Mouse (Mus musculus) liver, embryonic 15.5 days (tissue): ENCODE results near the gene Got1. TPM values are rescaled to one million over a fixed set of nuclear protein-coding genes. Genes with fewer than 3 reads are reported as not detected.
"Not testable (repeated sequence)": the region's sequence is repeated elsewhere in the genome, so short reads cannot be mapped to it uniquely, and the experiment has no call there.

Source experiments
- ATAC-seq: fragments of 200-750 bp; cut with Nextera tagmentation; 2 replicates; pipeline ENCODE4 v1.8.0; 2017; ENCODE audit warnings: moderate number of reproducible peaks, mild to moderate bottlenecking, moderate library complexity; ENCODE audit not compliant: insufficient read depth
- H3K27ac ChIP-seq: fragments of 300-500 bp; sonication (generic); replicated peaks from 2 replicates; pipeline ENCODE4 v1.5.1; 2015; ENCODE audit warnings: mild to moderate bottlenecking, inconsistent platforms
- H3K27me3 ChIP-seq: fragments of 300-500 bp; sonication (generic); 2 replicates; pipeline ENCODE4 v1.6.1; 2015; ENCODE audit warnings: mild to moderate bottlenecking, inconsistent platforms
- H3K36me3 ChIP-seq: fragments of 300-500 bp; sonication (generic); replicated peaks from 2 replicates; pipeline ENCODE4 v1.6.1; 2015; ENCODE audit warnings: moderate library complexity, mild to moderate bottlenecking, inconsistent platforms
- H3K4me1 ChIP-seq: fragments of 300-500 bp; sonication (generic); replicated peaks from 2 replicates; pipeline ENCODE4 v1.6.1; 2015; ENCODE audit warnings: inconsistent platforms
- H3K4me2 ChIP-seq: fragments of 300-500 bp; sonication (generic); 2 replicates; pipeline ENCODE4 v1.6.1; 2015; ENCODE audit warnings: moderate library complexity, mild to moderate bottlenecking, inconsistent platforms
- H3K4me3 ChIP-seq: fragments of 300-500 bp; sonication (generic); replicated peaks from 2 replicates; pipeline ENCODE4 v1.5.1; 2015; ENCODE audit warnings: mild to moderate bottlenecking, inconsistent platforms
- H3K9ac ChIP-seq: fragments of 300-500 bp; sonication (generic); 2 replicates; pipeline ENCODE4 v1.6.1; 2015; ENCODE audit warnings: moderate library complexity, mild to moderate bottlenecking, inconsistent platforms
- H3K9me3 ChIP-seq: fragments of 300-500 bp; sonication (generic); replicated peaks from 2 replicates; pipeline ENCODE4 v1.6.1; 2016; ENCODE audit warnings: inconsistent platforms
- WGBS: fragments of 180-500 bp; shearing (Covaris S2); methylation state at CpG from one replicate; pipeline ENCODE4 v1.1.7; 2015; ENCODE audit warnings: mixed read lengths; ENCODE audit not compliant: insufficient replicate concordance; 5-methylcytosine and 5-hydroxymethylcytosine counted together
- polyA plus RNA-seq: library from polyadenylated mRNA; unstranded; fragments of >200 nt; fragmentation: Nextera tagmentation; extraction: Ambion mirVana; gene quantifications from 2 replicates; pipeline ENCODE4 v1.2.1, GENCODE M21; 2015

The Got1 gene
- polyA plus RNA-seq, 1 experiment from 2014 or later = 19.8 TPM

GRCm38 (mm10) chr19:43510436-43511220 lies 13.8 kb downstream of the Got1 start:
- no peak overlapping the region for H3K9ac ChIP-seq
- H3K36me3 ChIP-seq = peaks cover 45% of the 10 kb centered on the region
- no peaks in the 10 kb centered on the region for H3K9me3 ChIP-seq
- no peak for ATAC-seq
- H3K27ac ChIP-seq = no peak overlapping the region
- H3K27me3 ChIP-seq = no peaks in the 10 kb centered on the region
- no peak overlapping the region for H3K4me3 ChIP-seq
- H3K4me2 ChIP-seq = no peak overlapping the region
- WGBS = 77% methylated on average over 14 of the region's 14 CpGs
- peaks cover 30% of the 10 kb centered on the region for H3K4me1 ChIP-seq

- no peak for ATAC-seq
- Histone ChIP-seq H3K27me3 (no peaks in the 10 kb centered on the region), H3K4me1 (no peaks in the 10 kb centered on the region), H3K27ac (no peak overlapping the region), H3K9ac (no peak overlapping the region), H3K4me2 (no peak overlapping the region), H3K36me3 (peaks cover 60% of the 10 kb centered on the region), H3K9me3 (no peaks in the 10 kb centered on the region), H3K4me3 (no peak overlapping the region)
- WGBS = 79% methylated on average over 12 of the region's 12 CpGs
Observed at GRCm38 (mm10) chr19:43505441-43505840, 19.0 kb downstream of the Got1 start.

GRCm38 (mm10) chr19:43503593-43503992 lies 20.8 kb downstream of the Got1 start:
- ATAC-seq, H3K4me3 ChIP-seq, H3K4me1 ChIP-seq, H3K27me3 ChIP-seq, H3K9ac ChIP-seq, H3K4me2 ChIP-seq, H3K9me3 ChIP-seq, H3K27ac ChIP-seq: not testable (repeated sequence)
- H3K36me3 ChIP-seq = peaks cover 71% of the 10 kb centered on the region
- 60% methylated on average over 8 of the region's 9 CpGs for WGBS

GRCm38 (mm10) chr19:43502630-43503029 lies 21.8 kb downstream of the Got1 start:
- no peak for ATAC-seq
- WGBS = 78% methylated on average over 11 of the region's 11 CpGs
- H3K27ac ChIP-seq = no peak overlapping the region

DNA sequence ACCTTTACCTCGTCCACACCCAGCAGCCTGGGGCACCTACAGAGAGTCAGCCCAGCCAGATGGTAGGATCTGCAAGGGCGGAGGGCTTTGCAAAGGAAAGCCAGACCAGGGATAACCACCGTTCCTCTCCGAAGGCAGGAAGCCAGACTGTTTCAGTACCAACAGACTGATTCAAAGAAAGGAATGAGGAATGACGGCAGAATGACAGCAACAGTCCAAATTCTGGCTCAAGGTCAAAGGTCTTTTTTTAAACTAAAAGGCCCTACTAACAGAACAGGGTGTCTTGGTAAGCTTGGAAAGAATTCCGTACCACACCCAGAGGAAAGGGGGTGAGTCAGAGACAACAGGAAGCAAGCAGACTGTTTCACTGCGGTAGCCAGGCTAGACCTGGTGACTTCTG lies 25.5 kb downstream of the Got1 start:
- H3K9me3 ChIP-seq = no peaks in the 10 kb centered on the region
- peaks cover 22% of the 10 kb centered on the region for H3K4me1 ChIP-seq
- H3K4me2 ChIP-seq = no peak overlapping the region
- no peak overlapping the region for H3K9ac ChIP-seq
- peaks cover 45% of the 10 kb centered on the region for H3K36me3 ChIP-seq
- ATAC-seq = no peak
- no peak overlapping the region for H3K27ac ChIP-seq
- H3K4me3 ChIP-seq = no peak overlapping the region
- 72% methylated on average over 7 of the region's 7 CpGs for WGBS
- H3K27me3 ChIP-seq = peaks cover 6% of the 10 kb centered on the region; the same call in 1 of the 2 replicates

More at GRCm38 (mm10) chr19:43502630-43503029, 21.8 kb downstream of the Got1 start:
- Histone ChIP-seq H3K36me3 (peaks cover 66% of the 10 kb centered on the region), H3K27me3 (no peaks in the 10 kb centered on the region), H3K9me3 (no peaks in the 10 kb centered on the region), H3K9ac (no peak overlapping the region), H3K4me2 (no peak overlapping the region), H3K4me1 (no peaks in the 10 kb centered on the region), H3K4me3 (no peak overlapping the region)

DNA sequence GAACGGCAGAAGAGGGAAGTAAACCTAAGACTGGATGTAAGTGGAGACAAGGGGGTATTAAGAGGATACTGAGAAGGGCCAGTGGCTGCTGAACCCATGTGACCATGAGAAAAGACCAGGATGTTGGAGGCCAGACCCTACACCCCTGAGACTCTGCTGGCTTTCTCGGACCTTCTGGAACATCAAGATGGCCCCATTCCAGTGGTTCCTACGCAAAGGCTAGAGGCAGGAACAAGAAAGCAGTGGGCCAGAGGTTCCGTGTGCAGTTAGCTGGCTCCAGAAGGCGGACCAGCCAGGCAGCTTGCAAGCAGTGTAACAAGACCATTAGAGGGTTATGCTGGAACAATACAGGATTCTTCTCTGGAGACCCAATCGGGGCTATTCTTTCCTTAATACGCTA lies 27.0 kb downstream of the Got1 start:
- no peak overlapping the region for H3K4me2 ChIP-seq
- H3K27me3 ChIP-seq = peaks cover 6% of the 10 kb centered on the region; the same call in 1 of the 2 replicates
- no peaks in the 10 kb centered on the region for H3K9me3 ChIP-seq
- H3K4me3 ChIP-seq = no peak overlapping the region
- peaks cover 38% of the 10 kb centered on the region for H3K36me3 ChIP-seq
- no peak overlapping the region for H3K9ac ChIP-seq
- ATAC-seq = no peak
- 77% methylated on average over 7 of the region's 7 CpGs for WGBS
- no peak overlapping the region for H3K27ac ChIP-seq
- peaks cover 33% of the 10 kb centered on the region for H3K4me1 ChIP-seq

- Histone ChIP-seq H3K36me3 (peaks cover 25% of the 10 kb centered on the region), H3K27ac (no peak overlapping the region), H3K4me2 (peak overlapping the region; percentile 69; the same call in 1 of the 2 replicates), H3K4me1 (peaks cover 33% of the 10 kb centered on the region), H3K9me3 (no peaks in the 10 kb centered on the region), H3K27me3 (peaks cover 6% of the 10 kb centered on the region; the same call in 1 of the 2 replicates), H3K4me3 (no peak overlapping the region), H3K9ac (no peak overlapping the region)
- ATAC-seq = no peak
- WGBS = 14% methylated on average over 5 of the region's 5 CpGs
Observed at GRCm38 (mm10) chr19:43495846-43496245, 28.6 kb downstream of the Got1 start.

- WGBS = 10% methylated on average over 14 of the region's 14 CpGs
- H3K4me3 ChIP-seq = peak overlapping the region; percentile 38
- H3K27ac ChIP-seq = peak overlapping the region; percentile 65
Observed at GRCm38 (mm10) chr19:43494914-43495313, 29.5 kb downstream of the Got1 start.

GRCm38 (mm10) chr19:43493878-43494277 lies 30.5 kb downstream of the Got1 start:
- no peak overlapping the region for H3K27ac ChIP-seq
- H3K4me3 ChIP-seq = no peak overlapping the region
- H3K9me3 ChIP-seq = no peaks in the 10 kb centered on the region
- H3K4me1 ChIP-seq = peaks cover 33% of the 10 kb centered on the region
- H3K36me3 ChIP-seq = peaks cover 5% of the 10 kb centered on the region; the same call in 1 of the 2 replicates
- no peak overlapping the region for H3K9ac ChIP-seq
- ATAC-seq = no peak
- H3K27me3 ChIP-seq = peaks cover 6% of the 10 kb centered on the region; the same call in 1 of the 2 replicates
- WGBS = 70% methylated on average over 6 of the region's 6 CpGs
- H3K4me2 ChIP-seq = peak overlapping the region; percentile 69

More at GRCm38 (mm10) chr19:43494914-43495313, 29.5 kb downstream of the Got1 start:
- H3K4me1 ChIP-seq = peaks cover 33% of the 10 kb centered on the region
- ATAC-seq = peak; percentile 85
- H3K9me3 ChIP-seq = no peaks in the 10 kb centered on the region
- peak overlapping the region; percentile 30; the same call in 1 of the 2 replicates for H3K9ac ChIP-seq
- H3K4me2 ChIP-seq = peak overlapping the region; percentile 69
- H3K36me3 ChIP-seq = peaks cover 15% of the 10 kb centered on the region
- H3K27me3 ChIP-seq = peaks cover 6% of the 10 kb centered on the region; the same call in 1 of the 2 replicates

DNA sequence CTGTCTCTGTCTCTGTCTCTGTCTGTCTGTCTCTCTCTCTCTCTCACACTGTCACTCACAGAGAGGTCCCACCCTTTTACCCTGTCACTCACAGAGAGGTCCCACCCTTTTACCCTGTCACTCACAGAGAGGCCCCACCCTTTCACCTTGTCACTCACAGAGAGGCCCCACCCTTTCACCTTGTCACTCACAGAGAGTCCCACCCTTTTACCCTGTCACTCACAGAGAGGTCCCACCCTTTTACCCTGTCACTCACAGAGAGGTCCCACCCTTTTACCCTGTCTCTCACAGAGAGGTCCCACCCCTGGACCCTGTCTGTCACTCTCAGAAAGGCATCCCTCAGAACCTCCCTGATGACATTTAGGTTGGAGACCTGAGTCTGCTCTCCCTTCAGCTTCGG lies 31.1 kb downstream of the Got1 start:
- ATAC-seq, H3K4me3 ChIP-seq, H3K4me2 ChIP-seq, H3K27me3 ChIP-seq, H3K9ac ChIP-seq, H3K36me3 ChIP-seq, H3K27ac ChIP-seq, H3K9me3 ChIP-seq: not testable (repeated sequence)
- H3K4me1 ChIP-seq = peaks cover 33% of the 10 kb centered on the region
- 91% methylated on average over 1 of the region's 1 CpGs for WGBS

DNA sequence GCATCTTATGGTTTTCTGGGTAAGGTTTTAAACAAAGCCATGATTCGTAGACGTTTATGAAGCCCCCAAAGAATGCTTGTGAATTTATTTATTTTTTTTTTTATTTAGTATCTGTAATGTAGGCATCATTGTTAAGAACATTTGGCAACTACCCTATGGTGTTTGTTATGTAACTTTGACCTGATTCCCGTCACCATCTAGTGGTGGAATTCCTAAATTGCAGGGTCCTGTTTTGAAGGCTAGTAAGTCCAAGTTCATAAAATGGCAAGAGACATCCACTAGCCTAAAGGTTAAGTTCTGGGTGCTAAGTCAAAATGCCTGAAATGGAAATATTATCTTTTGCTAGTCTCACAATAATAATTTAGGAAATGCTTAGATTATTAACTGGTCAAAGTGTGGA lies 37.0 kb downstream of the Got1 start:
- 20% methylated on average over 3 of the region's 3 CpGs for WGBS
- Histone ChIP-seq H3K4me3 (no peak overlapping the region), H3K27me3 (no peaks in the 10 kb centered on the region; the same call in 1 of the 2 replicates), H3K36me3 (no peaks in the 10 kb centered on the region), H3K27ac (no peak overlapping the region), H3K9ac (no peak overlapping the region), H3K4me2 (no peak overlapping the region), H3K4me1 (no peaks in the 10 kb centered on the region), H3K9me3 (no peaks in the 10 kb centered on the region)
- ATAC-seq = no peak
